Mouse (Mus musculus) liver, postnatal 0 days (tissue): ENCODE results near the gene Bbs9. TPM values are rescaled to one million over a fixed set of nuclear protein-coding genes. Genes with fewer than 3 reads are reported as not detected.

Source experiments
- ATAC-seq: fragments of 200-750 bp; cut with Nextera tagmentation; 2 replicates; pipeline ENCODE4 v1.8.0; 2017; ENCODE audit warnings: mild to moderate bottlenecking, moderate library complexity
- DNase-seq: peaks from one replicate; pipeline ENCODE4 v3.0.0-alpha.2; 2016
- H3K27ac ChIP-seq: fragments of 300-500 bp; sonication (generic); 2 replicates; pipeline ENCODE4 v1.5.1; 2014; ENCODE audit warnings: antibody characterized with exemption, moderate library complexity, mild to moderate bottlenecking, low read depth
- H3K27me3 ChIP-seq: fragments of 300-500 bp; sonication (generic); 2 replicates; pipeline ENCODE4 v1.6.1; 2014; ENCODE audit warnings: low read length, control low read depth, mixed read lengths; ENCODE audit not compliant: insufficient read depth
- H3K36me3 ChIP-seq: fragments of 300-500 bp; sonication (generic); replicated peaks from 2 replicates; pipeline ENCODE4 v1.6.1; 2014; ENCODE audit warnings: mild to moderate bottlenecking, control low read depth, low read length, moderate library complexity, mixed read lengths; ENCODE audit not compliant: insufficient read depth
- H3K4me1 ChIP-seq: fragments of 300-500 bp; sonication (generic); 2 replicates; pipeline ENCODE4 v1.6.1; 2014; ENCODE audit warnings: antibody characterized with exemption, mild to moderate bottlenecking, control low read depth; ENCODE audit not compliant: insufficient read depth
- H3K4me2 ChIP-seq: fragments of 300-500 bp; sonication (generic); 2 replicates; pipeline ENCODE4 v1.6.1; 2014; ENCODE audit warnings: low read depth, mild to moderate bottlenecking, low read length, moderate library complexity, mixed read lengths
- H3K4me3 ChIP-seq: fragments of 300-500 bp; sonication (generic); 2 replicates; pipeline ENCODE4 v1.5.1; 2014; ENCODE audit warnings: low read depth, low read length
- H3K9ac ChIP-seq: fragments of 300-500 bp; sonication (generic); replicated peaks from 2 replicates; pipeline ENCODE4 v1.6.1; 2014; ENCODE audit warnings: mild to moderate bottlenecking, moderate library complexity
- H3K9me3 ChIP-seq: fragments of 300-500 bp; sonication (generic); 2 replicates; pipeline ENCODE4 v1.6.1; 2016; ENCODE audit warnings: mild to moderate bottlenecking, control low read depth, low read length, mixed read lengths
- CTCF ChIP-seq: sonication (generic); IDR thresholded peaks from 2 replicates; pipeline ENCODE4 v1.5.1; 2016; ENCODE audit warnings: antibody characterized with exemption, low read depth
- EP300 ChIP-seq: IDR thresholded peaks from 2 replicates; pipeline ENCODE4 v1.6.1; 2016; ENCODE audit warnings: antibody characterized with exemption, low read depth, mild to moderate bottlenecking
- WGBS: fragments of 180-500 bp; shearing (Covaris S2); extraction: QIAGEN DNeasy Blood & Tissue Kit; methylation state at CpG from one replicate; pipeline ENCODE4 v1.1.7; 2014; ENCODE audit not compliant: insufficient replicate concordance; 5-methylcytosine and 5-hydroxymethylcytosine counted together
- polyA plus RNA-seq: library from polyadenylated mRNA; unstranded; fragments of >200 nt; fragmentation: Nextera tagmentation; extraction: Ambion mirVana; gene quantifications from 2 replicates; pipeline ENCODE4 v1.2.1, GENCODE M21; 2015

Bbs9 gene
- polyA plus RNA-seq, 1 experiment from 2014 or later: 1.8 TPM

DNA sequence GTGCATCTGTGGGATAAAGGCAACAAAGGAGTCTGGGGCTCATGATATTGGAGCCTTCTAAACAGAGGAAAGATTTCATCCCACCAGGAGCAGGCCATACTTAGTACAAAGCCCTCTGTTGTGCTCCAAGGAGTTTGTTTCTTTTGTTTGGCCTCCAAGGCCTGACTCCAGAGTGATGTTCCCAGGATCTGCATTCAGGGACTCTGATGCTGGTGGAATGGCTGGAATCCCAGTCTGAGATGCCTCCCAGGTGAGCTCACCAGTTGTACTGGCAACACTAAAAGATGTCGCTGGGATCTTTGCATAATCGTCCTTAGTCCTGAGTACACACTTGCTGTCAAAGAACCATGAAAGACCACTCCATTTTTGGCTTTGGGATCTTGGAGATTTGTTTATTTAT, 41.4 kb upstream of the Bbs9 start:
- WGBS: 85% methylated on average over 2 of the region's 2 CpGs
- Histone ChIP-seq H3K9ac (no peak overlapping the region), H3K9me3 (no peaks in the 10 kb centered on the region), H3K36me3 (no peaks in the 10 kb centered on the region), H3K4me2 (no peak overlapping the region), H3K4me1 (peaks cover 10% of the 10 kb centered on the region), H3K27ac (no peak overlapping the region), H3K27me3 (no peaks in the 10 kb centered on the region), H3K4me3 (no peak overlapping the region)
- TF ChIP-seq CTCF: no peak
- TF ChIP-seq EP300: no peak
- DNase-seq (no peak), ATAC-seq (no peak)

DNA sequence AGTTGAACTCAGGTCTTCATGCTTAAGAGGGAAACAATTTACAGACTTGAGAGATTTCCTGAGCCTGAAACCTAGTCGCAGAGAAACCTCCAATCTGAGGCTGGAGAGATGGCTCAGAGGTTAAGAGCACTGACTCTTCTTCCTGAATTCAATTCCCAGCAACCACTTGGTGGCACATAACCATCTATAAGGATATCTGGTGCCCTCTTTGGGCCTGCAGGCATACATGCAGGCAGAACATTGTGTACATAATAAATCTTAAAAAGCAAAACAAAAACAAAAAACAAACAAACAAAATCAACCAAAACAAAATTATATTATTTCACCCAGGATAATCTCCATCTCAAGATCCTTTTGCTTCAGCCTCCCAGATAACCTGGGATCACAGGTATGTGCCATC, 36.7 kb upstream of the Bbs9 start:
- DNase-seq (no peak), ATAC-seq (no peak)
- no peaks in the 10 kb centered on the region for H3K4me1 ChIP-seq
- no peak for TF ChIP-seq EP300
- peak; percentile 25; the same call in 1 of the 2 replicates for TF ChIP-seq CTCF
- no peak overlapping the region for H3K27ac ChIP-seq
- H3K9me3 ChIP-seq: no peaks in the 10 kb centered on the region
- no peaks in the 10 kb centered on the region; the same call in 1 of the 2 replicates for H3K36me3 ChIP-seq
- no peak overlapping the region for H3K4me3 ChIP-seq
- no peaks in the 10 kb centered on the region for H3K27me3 ChIP-seq
- H3K9ac ChIP-seq: no peak overlapping the region
- no peak overlapping the region for H3K4me2 ChIP-seq
- 54% methylated on average over 1 of the region's 1 CpGs for WGBS

DNA sequence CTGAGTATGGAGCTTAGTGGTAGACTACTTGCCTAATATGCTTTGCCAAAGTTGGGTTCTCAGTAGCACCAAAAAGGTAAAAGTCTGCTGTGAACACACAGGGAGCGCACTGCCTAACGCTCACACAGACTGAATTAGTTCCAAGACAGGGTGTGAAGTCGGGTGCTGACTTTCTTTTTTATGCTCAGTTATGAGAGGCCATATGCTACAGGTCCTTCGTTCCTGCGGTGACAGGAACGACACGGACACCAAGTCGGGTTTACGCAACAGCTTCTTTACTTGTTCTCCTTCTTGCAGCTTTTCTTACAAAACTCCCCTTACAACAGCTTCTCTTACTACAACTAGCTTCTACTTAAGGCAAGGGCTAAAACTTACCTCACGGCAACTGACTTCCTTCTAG, 32.4 kb upstream of the Bbs9 start:
- no peaks in the 10 kb centered on the region for H3K4me1 ChIP-seq
- TF ChIP-seq CTCF (no peak), EP300 (no peak)
- DNase-seq (no peak), ATAC-seq (no peak)
- 67% methylated on average over 10 of the region's 10 CpGs for WGBS
- peaks cover 17% of the 10 kb centered on the region for H3K36me3 ChIP-seq
- no peaks in the 10 kb centered on the region for H3K9me3 ChIP-seq
- no peak overlapping the region for H3K4me3 ChIP-seq
- no peaks in the 10 kb centered on the region for H3K27me3 ChIP-seq
- H3K27ac ChIP-seq: peak overlapping the region; percentile 36; the same call in 1 of the 2 replicates
- H3K4me2 ChIP-seq: no peak overlapping the region
- H3K9ac ChIP-seq: no peak overlapping the region

DNA sequence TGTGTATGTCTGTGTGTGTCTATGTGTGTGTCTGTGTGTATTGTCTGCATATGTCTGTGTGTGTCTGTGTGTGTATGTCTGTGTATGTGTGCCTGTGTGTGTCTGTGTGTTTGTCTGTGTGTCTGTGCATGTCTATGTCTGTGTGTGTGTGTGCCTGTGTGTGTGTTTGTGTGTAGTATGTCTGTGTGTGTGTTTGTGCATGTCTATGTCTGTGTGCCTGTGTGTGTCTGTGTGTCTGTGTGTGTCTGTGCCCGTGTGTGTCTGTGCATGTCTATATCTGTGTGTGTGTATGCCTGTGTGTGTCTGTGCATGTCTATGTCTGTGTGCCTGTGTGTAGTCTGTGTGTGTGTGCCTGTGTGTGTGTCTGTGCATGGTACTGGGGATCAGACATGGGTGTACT, 30.4 kb upstream of the Bbs9 start:
- no peak for DNase-seq
- TF ChIP-seq EP300 (no peak), CTCF (no peak)
- Histone ChIP-seq H3K4me1 (no peaks in the 10 kb centered on the region), H3K27me3 (no peaks in the 10 kb centered on the region), H3K27ac (no peak overlapping the region), H3K36me3 (peaks cover 30% of the 10 kb centered on the region), H3K4me2 (no peak overlapping the region), H3K4me3 (no peak overlapping the region), H3K9ac (no peak overlapping the region), H3K9me3 (no peaks in the 10 kb centered on the region)
- ATAC-seq: no peak
- WGBS: 93% methylated on average over 1 of the region's 1 CpGs

DNA sequence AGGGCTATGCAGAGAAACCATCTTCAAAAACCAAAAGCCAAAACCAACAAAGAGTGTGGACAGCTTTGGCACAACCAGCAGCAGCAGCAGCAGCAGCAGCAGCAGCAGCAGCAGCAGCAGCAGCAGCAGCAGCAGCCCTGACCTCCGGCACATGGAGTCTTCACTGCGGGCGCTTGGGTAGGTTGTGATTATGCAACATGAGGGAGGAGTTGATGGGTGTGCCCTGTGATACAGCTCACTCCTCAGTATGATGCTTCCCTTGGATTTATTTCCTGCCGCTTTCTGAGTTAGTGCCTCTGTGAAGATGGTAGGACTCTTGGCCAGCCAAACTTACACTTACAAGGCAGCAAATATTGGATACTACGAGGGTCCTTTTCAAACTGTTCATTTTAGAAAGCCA, 28.3 kb upstream of the Bbs9 start:
- Histone ChIP-seq H3K4me3 (no peak overlapping the region), H3K36me3 (peaks cover 46% of the 10 kb centered on the region), H3K4me1 (no peaks in the 10 kb centered on the region), H3K9me3 (no peaks in the 10 kb centered on the region), H3K4me2 (no peak overlapping the region), H3K27ac (no peak overlapping the region), H3K9ac (no peak overlapping the region), H3K27me3 (no peaks in the 10 kb centered on the region)
- WGBS: 46% methylated on average over 5 of the region's 5 CpGs
- TF ChIP-seq CTCF (no peak), EP300 (no peak)
- DNase-seq (no peak), ATAC-seq (peak; percentile 66)

DNA sequence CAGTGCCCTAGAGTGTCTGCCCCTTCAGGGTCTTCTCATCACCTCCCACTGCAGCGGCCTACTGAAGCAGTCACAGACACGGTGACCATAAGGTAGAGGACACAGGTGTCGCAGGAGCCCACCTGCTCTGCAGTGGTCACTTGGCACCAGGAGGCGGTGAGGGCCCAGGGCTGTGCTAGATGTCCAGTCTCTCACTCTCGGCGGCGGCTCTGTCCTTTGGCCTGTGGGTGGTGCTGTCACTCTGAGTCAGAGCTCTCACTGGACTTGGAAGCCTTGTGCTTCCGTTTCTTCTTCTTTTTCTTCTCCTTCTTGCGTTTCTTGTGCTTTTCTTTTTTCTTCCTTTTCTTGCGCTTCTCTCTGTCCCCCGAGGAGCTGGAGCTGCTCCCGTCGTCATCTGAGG, 27.1 kb upstream of the Bbs9 start:
- Histone ChIP-seq H3K27ac (no peak overlapping the region), H3K36me3 (peaks cover 58% of the 10 kb centered on the region), H3K27me3 (no peaks in the 10 kb centered on the region), H3K4me3 (no peak overlapping the region), H3K4me1 (no peaks in the 10 kb centered on the region), H3K9me3 (no peaks in the 10 kb centered on the region), H3K9ac (no peak overlapping the region), H3K4me2 (no peak overlapping the region)
- WGBS: 77% methylated on average over 13 of the region's 13 CpGs
- no peak for ATAC-seq
- no peak for DNase-seq
- TF ChIP-seq CTCF (peak; percentile 27), EP300 (no peak)

DNA sequence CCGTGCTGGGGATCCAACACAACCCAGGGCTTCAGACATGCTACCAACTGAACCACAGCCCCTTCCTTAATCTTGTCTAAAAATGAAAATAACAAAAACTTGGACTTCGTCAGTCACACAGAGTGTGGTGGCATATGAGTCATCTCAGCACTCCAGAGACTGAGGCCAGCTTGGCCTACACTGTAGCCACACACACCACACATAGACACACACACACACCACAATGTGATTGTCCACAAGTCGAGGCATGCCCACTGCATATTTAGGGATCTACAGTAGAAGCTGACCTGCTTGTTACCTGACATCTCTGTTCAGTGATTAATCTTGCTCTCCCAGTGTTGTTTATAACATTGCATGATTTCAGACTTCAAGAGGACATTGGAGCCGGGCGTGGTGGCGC, 26.3 kb upstream of the Bbs9 start:
- H3K9me3 ChIP-seq: no peaks in the 10 kb centered on the region
- H3K4me3 ChIP-seq: no peak overlapping the region
- no peak for DNase-seq
- WGBS: 83% methylated on average over 6 of the region's 6 CpGs
- no peaks in the 10 kb centered on the region for H3K4me1 ChIP-seq
- H3K9ac ChIP-seq: no peak overlapping the region
- no peak overlapping the region for H3K4me2 ChIP-seq
- no peak overlapping the region for H3K27ac ChIP-seq
- TF ChIP-seq CTCF: no peak
- H3K36me3 ChIP-seq: peaks cover 64% of the 10 kb centered on the region
- ATAC-seq: no peak
- no peaks in the 10 kb centered on the region for H3K27me3 ChIP-seq
